Mouse (Mus musculus) heart, postnatal 4 days (tissue): ENCODE measurements at regions not wholly inside any gene's neighbourhood (a gene's known extent, or its start where the extent isn't known, plus 50 kb on each side); places are given as distances from the start of the nearest gene placed in this dataset.

Source experiments
- DNase-seq: peaks from one replicate; pipeline ENCODE4 v3.0.0; 2021

DNA sequence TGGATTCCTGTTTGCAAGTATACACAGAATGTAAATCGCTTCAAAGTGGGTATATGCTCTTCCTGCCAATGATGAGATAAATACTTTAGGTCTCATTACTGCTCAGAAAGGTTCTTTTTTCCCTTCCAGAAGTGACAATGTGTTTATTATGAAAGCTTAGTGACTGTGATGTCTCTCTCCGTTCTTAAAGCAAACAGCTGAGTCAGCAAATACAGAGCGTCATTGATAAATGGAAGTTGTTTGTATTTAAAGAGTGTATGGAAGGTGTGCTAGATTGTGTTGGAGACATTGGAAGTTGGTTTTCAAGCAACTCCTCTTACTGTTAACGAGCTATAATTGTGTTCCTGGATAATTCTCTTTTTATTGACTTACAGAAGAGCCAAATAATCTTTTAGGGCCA lies 408.0 kb downstream of the Prr30 start:
- no peak for DNase-seq

DNA sequence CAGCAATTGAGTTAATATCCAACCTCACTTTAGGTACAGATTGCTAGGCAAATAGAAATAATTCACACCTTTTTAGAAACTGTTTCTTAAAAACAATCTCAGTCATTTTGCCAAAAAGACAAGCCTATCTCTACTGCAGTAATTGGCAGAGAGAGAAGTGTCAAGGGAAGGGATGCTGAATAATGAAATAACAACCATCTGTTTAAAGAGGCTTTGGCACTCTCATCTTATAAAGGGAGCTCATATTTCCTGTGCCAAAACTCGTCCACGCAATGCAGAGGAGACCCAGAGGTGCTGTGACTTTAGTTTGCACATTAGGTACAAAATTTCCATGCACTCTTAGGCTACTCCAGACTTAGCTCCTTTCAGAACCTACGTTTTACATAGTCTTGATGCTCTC lies 418.2 kb downstream of the Prr30 start:
- DNase-seq: no peak

DNA sequence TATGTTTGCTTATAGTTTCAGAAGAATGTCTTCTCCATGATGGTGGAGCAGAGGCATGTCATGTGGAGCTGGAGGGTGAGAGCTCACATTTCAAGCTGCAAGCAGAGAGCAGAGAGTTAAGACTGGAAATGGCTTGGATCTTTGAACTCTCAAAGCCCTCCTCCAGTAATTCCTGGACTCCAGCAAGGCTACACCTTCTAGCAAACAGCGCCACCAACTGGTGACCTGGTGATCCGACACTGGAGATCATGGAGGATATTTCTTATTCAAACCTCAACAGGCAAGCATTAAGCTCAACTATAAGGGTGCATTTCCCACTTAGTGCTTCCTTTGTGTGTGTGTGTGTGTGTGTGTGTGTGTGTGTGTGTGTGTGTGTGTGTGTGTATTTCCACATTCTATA lies 446.2 kb downstream of the Prr30 start:
- DNase-seq: peak; percentile 45

DNA sequence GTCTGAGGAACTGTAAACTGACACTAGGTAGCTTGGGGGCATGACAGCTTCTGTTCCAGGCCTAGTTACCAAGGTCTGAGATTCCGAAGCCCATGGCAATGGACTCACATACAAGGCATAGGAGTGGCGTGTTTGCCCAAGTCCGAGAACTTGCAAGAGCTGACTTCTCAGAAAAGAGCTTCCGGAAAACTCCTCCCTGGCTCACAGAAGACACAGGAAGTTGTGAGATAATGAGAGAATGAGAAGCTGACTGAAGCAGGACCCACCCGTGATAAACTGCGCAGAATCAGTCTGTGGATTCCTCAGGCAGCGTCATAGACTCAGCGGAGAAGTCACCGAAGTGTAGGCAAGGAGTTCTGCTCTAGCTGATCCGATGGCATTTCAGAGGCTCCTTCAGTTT lies 447.4 kb downstream of the Prr30 start:
- peak; percentile 5 for DNase-seq

- peak; percentile 81 for DNase-seq
Observed at GRCm38 (mm10) chr14:100749737-100750541, 450.2 kb downstream of the Prr30 start.

DNA sequence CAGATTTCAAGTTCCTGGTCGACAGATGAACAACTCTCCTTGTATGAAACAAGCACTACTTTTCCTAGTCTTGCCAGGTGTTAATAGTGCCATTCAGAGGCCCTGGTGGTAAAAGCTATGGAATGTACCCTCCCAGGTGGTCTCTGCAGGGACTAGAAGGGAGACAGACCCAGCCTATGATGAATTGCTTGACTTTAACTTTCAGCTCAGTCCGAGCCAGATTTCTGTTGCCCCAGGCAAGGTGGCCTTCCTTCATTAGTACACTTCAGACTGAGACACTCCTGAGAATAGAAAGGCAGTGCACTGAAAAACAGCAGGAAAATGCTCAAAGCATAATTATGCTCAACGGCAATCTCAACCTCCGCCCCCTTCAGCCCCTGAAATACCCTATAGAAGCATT lies 450.8 kb upstream of the Klf12 start:
- DNase-seq: no peak

DNA sequence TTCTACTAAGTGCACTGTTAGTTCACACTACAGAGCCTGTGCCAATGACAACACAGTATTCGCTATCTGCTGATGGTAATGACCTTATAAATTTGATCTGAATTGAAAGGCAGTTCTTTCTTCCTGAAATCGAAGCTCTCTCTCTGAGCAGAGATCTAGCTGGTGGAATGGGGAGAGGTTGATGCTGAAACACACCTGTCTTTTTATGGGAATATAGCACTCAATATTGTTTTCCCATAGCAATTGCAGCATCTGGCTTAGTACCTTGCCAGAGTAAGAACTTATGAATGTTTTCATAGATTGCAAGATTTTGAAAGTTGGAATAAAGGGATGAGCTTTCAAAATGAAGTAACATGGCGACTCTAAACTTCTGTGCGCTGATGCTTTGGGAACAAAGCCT lies 444.0 kb upstream of the Klf12 start:
- no peak for DNase-seq

- no peak for DNase-seq
Observed at GRCm38 (mm10) chr14:100727701-100728100, 443.2 kb upstream of the Klf12 start.

- no peak for DNase-seq
Observed at GRCm38 (mm10) chr14:100724962-100725361, 440.5 kb upstream of the Klf12 start.

DNA sequence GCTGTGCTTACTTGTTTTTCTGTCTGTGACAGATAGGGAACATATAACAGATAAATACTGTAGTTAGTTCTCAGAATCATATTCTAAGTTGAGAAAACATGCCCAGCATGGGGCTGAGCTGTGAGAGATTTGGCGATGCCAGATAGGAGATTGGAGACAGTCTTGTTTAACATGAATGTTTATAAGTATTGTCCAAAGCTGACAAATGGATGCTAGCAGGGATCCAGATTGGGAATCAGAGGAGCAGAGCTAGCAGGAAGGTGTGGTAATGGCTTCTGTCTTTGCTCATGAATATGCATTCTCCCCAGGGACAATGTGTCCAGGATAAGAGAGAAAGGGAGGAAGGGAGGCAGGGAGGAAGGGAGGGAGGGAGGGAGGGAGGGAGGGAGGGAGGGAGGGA lies 436.2 kb upstream of the Klf12 start:
- no peak for DNase-seq

- no peak for DNase-seq
Observed at GRCm38 (mm10) chr14:100714952-100715351, 430.5 kb upstream of the Klf12 start.

DNA sequence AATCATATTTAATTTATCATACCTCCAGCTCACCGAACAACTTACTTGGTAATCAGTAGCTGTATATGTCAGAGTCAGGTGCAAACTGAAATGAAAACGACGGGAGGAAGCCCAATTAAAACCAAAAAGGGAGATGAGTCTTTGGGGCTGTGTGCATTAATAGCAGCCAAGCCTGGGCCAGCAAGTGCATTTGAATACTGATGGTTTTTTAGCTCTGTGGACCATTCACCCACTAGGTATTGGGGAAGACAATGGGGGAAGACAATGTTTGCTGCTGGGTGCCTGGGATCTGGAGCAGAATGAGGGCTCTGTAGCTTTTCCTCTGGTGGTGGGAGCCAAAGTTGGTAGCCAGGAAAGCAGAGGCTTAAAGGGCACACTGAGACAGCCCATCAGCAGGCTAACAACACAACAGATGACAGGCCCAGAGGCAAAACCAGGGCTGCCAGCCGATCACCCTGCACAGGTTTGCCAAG lies 429.6 kb upstream of the Klf12 start:
- DNase-seq: no peak

GRCm38 (mm10) chr14:100713592-100713991 lies 429.1 kb upstream of the Klf12 start:
- no peak for DNase-seq

DNA sequence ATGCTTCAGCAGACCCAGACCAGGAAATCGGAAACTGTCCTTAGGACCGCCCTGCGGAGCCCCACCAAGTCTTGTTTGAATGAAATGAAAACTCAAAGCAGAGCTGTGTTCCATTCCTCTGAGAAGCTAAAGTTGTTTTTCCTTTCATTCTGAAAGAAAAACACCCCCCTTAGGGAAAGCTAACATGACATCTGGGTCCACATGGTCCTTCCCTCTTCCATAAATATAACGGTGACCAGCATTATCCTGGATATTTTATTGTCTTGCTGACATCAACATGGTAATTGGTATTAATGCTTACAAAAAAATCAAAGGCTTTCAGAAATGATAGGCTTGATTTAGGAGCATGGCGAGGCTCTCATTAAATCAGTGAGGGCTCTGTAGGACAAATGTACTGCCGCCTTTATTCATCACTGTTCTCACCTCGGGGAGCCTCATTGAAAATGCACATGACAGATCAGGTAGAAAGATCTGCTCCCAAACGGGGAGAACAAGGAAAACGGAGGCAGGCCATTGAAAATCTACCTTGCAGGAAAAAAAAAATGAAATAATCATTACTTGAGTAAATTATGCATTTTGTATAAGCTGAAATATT lies 381.0 kb upstream of the Klf12 start:
- DNase-seq: no peak

DNA sequence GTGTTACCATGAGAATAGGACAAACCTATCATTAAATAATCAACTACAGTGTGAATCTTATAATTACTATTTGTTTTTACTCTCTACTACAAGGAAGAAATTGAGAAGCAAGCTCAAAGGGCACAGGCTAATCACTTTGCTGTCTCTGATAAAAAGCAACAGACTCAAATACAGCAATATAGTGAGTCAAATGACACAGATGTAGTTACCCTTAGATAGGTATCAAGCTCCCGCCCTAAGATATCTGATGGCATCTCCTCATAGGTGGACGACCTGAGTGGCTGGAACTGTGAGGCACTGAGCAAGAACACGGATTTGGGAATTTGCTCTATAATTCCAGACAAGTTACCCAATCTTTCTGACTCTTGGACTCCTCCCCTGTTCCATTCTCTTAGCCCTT lies 379.7 kb upstream of the Klf12 start:
- no peak for DNase-seq

DNA sequence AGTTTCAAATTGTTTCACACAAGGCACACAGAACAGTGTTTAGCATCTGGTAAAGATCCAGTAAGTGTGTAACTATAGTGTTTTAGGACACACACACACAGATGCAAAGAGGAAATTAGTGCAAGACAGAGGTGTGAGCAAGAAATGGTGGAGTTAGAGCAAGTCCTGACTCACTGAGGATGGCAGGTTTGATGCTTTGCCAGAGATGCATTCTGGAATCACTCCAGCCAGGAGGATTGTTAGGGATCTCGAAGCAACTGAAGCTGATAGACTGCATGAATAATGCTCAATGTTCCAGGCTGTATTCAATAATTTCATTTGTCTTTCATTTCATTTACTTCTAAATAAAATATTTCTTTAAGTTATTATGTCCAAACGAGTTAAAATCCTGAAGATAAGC lies 357.6 kb upstream of the Klf12 start:
- no peak for DNase-seq

GRCm38 (mm10) chr14:100634521-100634920 lies 350.0 kb upstream of the Klf12 start:
- no peak for DNase-seq

DNA sequence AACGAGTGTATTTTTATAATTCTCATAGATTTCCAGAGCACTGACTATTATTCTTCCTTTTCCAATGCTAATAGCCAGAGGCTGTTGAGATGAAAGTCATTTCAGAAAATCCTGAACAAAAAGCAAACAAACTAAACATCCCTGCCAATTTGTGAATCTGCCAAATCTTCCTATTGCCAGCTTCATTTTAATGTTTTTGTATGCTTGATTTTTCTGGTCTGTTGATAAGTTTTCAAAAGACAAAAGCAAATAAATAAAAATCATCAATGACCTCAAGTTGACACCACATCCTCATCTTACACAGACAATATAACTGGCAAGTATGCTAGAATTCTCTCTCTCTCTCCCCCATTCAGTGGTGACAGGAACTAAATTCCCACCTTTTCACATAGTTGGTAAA lies 347.2 kb upstream of the Klf12 start:
- DNase-seq: no peak

- DNase-seq: no peak
Observed at GRCm38 (mm10) chr14:100630197-100630596, 345.7 kb upstream of the Klf12 start.

- DNase-seq: no peak
Observed at GRCm38 (mm10) chr14:100627523-100627922, 343.0 kb upstream of the Klf12 start.

- no peak for DNase-seq
Observed at GRCm38 (mm10) chr14:100619656-100620030, 335.2 kb upstream of the Klf12 start.

DNA sequence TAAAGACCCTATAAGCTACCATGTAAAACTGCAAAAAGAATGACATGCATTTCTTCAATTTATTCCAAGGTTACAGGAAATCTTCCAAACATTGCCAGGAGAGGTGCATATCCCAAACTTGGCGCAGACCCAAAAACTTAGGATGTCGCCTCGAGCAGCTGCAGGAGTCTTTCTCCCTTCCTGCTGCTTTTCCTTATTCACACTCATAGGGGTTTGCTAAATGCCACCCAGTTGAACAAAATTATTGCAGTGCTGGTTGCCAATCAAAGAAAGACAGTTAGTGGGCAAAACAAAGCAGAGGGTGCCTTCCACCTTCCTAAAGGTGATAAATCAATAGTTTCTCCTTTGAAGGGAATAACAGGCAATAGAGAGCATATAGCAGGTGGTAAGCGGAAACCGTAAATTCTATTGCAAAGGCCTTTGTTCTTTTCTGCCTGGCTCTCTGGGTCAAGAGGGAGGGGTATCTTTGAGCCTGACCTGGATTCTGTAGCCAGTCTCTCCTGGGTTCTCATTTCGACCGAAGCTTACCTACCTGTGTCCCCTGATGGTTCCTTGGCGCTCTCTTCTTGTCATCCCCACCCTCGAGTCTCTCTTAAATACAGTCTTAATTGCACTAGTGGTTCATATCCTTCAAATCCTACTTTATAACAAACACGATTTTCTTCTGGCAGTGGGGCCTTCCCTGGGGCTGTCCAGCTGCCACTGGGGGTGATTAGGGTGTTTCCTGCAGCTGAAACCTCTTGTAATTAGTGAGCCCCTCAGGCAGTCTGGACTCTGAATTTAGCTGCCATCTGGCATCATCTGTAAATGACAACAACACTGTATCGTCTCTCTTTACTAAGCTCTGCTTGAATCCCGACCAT lies 334.5 kb upstream of the Klf12 start:
- no peak for DNase-seq

- peak; percentile 68 for DNase-seq
Observed at GRCm38 (mm10) chr14:100610017-100610760, 325.7 kb upstream of the Klf12 start.
